Mouse (Mus musculus) MEL (cell line): Measurements from ENCODE around the gene Anapc15-ps. TPM values are rescaled to one million over a fixed set of nuclear protein-coding genes. Genes with fewer than 3 reads are reported as not detected.

Experiments used
- DNase-seq: peaks from one replicate; pipeline ENCODE4 v3.0.0; 2011; ENCODE audit warnings: low read depth, low spot score
- H3K27ac ChIP-seq: 2 replicates; pipeline ENCODE4 v1.5.1; 2012; ENCODE audit warnings: low read depth, mild to moderate bottlenecking, control low read depth, low read length, moderate library complexity; ENCODE audit not compliant: control insufficient read depth
- H3K27me3 ChIP-seq, 2 experiments: fragments of 150-350 bp in 1 of 2; sonication (generic) in 1 of 2; 2 replicates each; pipeline ENCODE4 v1.6.1; 2012; ENCODE audit warnings: low read length in 2 of 2, mild to moderate bottlenecking in 2 of 2, improper control_type of control experiment in 1 of 2, moderate library complexity in 1 of 2; ENCODE audit not compliant: insufficient read depth in 2 of 2, control insufficient read depth in 1 of 2
- H3K36me3 ChIP-seq, 2 experiments: 2 replicates each; pipeline ENCODE4 v1.6.1; 2012 to 2014; ENCODE audit warnings: low read length in 2 of 2, improper control_type of control experiment in 1 of 2, inconsistent platforms in 1 of 2, mild to moderate bottlenecking in 1 of 2; ENCODE audit not compliant: insufficient read depth in 2 of 2, control insufficient read depth in 1 of 2
- H3K4me1 ChIP-seq, 2 experiments: fragments of 150-350 bp in 1 of 2; sonication (generic) in 1 of 2; 2 replicates each; pipeline ENCODE4 v1.6.1; 2012; ENCODE audit warnings: low read length in 2 of 2, improper control_type of control experiment in 1 of 2, mild to moderate bottlenecking in 1 of 2; ENCODE audit not compliant: insufficient read depth in 2 of 2, control insufficient read depth in 1 of 2
- H3K4me3 ChIP-seq, 2 experiments: fragments of 150-350 bp in 1 of 2; sonication (generic) in 1 of 2; 2 replicates each; pipeline ENCODE4 v1.5.1; 2012; ENCODE audit warnings: low read depth in 2 of 2, low read length in 2 of 2, mild to moderate bottlenecking in 2 of 2, moderate library complexity in 2 of 2, control low read depth in 1 of 2, improper control_type of control experiment in 1 of 2; ENCODE audit not compliant: control insufficient read depth in 1 of 2, insufficient read depth in 1 of 2
- H3K79me2 ChIP-seq: 2 replicates; pipeline ENCODE4 v1.6.1; 2012; ENCODE audit warnings: mild to moderate bottlenecking, low read length, moderate library complexity; ENCODE audit not compliant: control insufficient read depth, poor library complexity, insufficient read depth
- H3K9ac ChIP-seq: 2 replicates; pipeline ENCODE4 v1.6.1; 2012; ENCODE audit warnings: low read depth, mild to moderate bottlenecking, control low read depth, low read length, moderate library complexity; ENCODE audit not compliant: control insufficient read depth, poor library complexity, severe bottlenecking
- H3K9me3 ChIP-seq: fragments of 150-350 bp; sonication (generic); replicated peaks from 2 replicates; pipeline ENCODE4 v1.6.1; 2012; ENCODE audit warnings: mild to moderate bottlenecking, low read length, improper control_type of control experiment, moderate library complexity; ENCODE audit not compliant: insufficient read depth
- CTCF ChIP-seq, 3 experiments: IDR thresholded peaks in 2 of 3; conservative IDR thresholded peaks in 1 of 3; 2 replicates each; pipeline ENCODE4 v1.5.1; 2011 to 2012; ENCODE audit warnings: low read length in 3 of 3, low read depth in 2 of 3, mild to moderate bottlenecking in 2 of 3, improper control_type of control experiment in 1 of 3, inconsistent platforms in 1 of 3, mixed read lengths in 1 of 3, moderate library complexity in 1 of 3; ENCODE audit not compliant: control insufficient read depth in 1 of 3, insufficient read depth in 1 of 3, poor library complexity in 1 of 3, severe bottlenecking in 1 of 3
- E2F4 ChIP-seq: IDR thresholded peaks from 2 replicates; pipeline ENCODE4 v1.6.1; 2011; ENCODE audit warnings: low read depth, low read length, improper control_type of control experiment, borderline replicate concordance
- ETS1 ChIP-seq: IDR thresholded peaks from 2 replicates; pipeline ENCODE4 v1.6.1; 2012; ENCODE audit warnings: low read depth, mild to moderate bottlenecking, inconsistent platforms, low read length, improper control_type of control experiment, moderate library complexity
- HCFC1 ChIP-seq: IDR thresholded peaks from 2 replicates; pipeline ENCODE4 v1.6.1; 2012; ENCODE audit warnings: low read depth, mild to moderate bottlenecking, inconsistent platforms, low read length, improper control_type of control experiment, moderate library complexity
- JUND ChIP-seq: IDR thresholded peaks from 2 replicates; pipeline ENCODE4 v1.6.1; 2011; ENCODE audit warnings: low read depth, mild to moderate bottlenecking, improper control_type of control experiment, low read length
- MAX ChIP-seq: IDR thresholded peaks from 2 replicates; pipeline ENCODE4 v1.6.1; 2011; ENCODE audit warnings: low read length, improper control_type of control experiment
- MAZ ChIP-seq: IDR thresholded peaks from 2 replicates; pipeline ENCODE4 v1.6.1; 2012; ENCODE audit warnings: low read depth, mild to moderate bottlenecking, inconsistent platforms, low read length, improper control_type of control experiment
- MXI1 ChIP-seq: IDR thresholded peaks from 2 replicates; pipeline ENCODE4 v1.6.1; 2011; ENCODE audit warnings: mild to moderate bottlenecking, low read depth, low read length, improper control_type of control experiment
- MYC ChIP-seq: IDR thresholded peaks from 2 replicates; pipeline ENCODE4 v1.6.1; 2011; ENCODE audit warnings: low read depth, mild to moderate bottlenecking, low read length, improper control_type of control experiment, moderate library complexity
- NELFE ChIP-seq: IDR thresholded peaks from 2 replicates; pipeline ENCODE4 v1.6.1; 2011; ENCODE audit warnings: low read depth, low read length, improper control_type of control experiment
- POLR2A ChIP-seq, 2 experiments: IDR thresholded peaks; 2 replicates each; pipeline ENCODE4 v1.6.1; 2011 to 2012; ENCODE audit warnings: low read length in 2 of 2, mild to moderate bottlenecking in 2 of 2, control low read depth in 1 of 2, improper control_type of control experiment in 1 of 2, low read depth in 1 of 2, moderate library complexity in 1 of 2; ENCODE audit not compliant: control insufficient read depth in 1 of 2, insufficient read depth in 1 of 2, poor library complexity in 1 of 2
- POLR2AphosphoS2 ChIP-seq: IDR thresholded peaks from 2 replicates; pipeline ENCODE4 v1.6.1; 2011; ENCODE audit warnings: low read length, improper control_type of control experiment
- SMC3 ChIP-seq: IDR thresholded peaks from 2 replicates; pipeline ENCODE4 v1.6.1; 2011; ENCODE audit warnings: low read depth, low read length, improper control_type of control experiment
- TAL1 ChIP-seq: IDR thresholded peaks from 2 replicates; pipeline ENCODE4 v1.6.1; 2012; ENCODE audit warnings: mild to moderate bottlenecking, inconsistent platforms, low read length, moderate library complexity, mixed read lengths
- TBP ChIP-seq: IDR thresholded peaks from 2 replicates; pipeline ENCODE4 v1.8.0; 2011; ENCODE audit warnings: low read depth, low read length, improper control_type of control experiment
- TCF12 ChIP-seq: IDR thresholded peaks from 2 replicates; pipeline ENCODE4 v1.6.1; 2014; ENCODE audit warnings: low read depth, mild to moderate bottlenecking, inconsistent platforms, low read length, improper control_type of control experiment, moderate library complexity
- USF2 ChIP-seq, 2 experiments: IDR thresholded peaks; 2 replicates each; pipeline ENCODE4 v1.6.1; 2011 to 2012; ENCODE audit warnings: improper control_type of control experiment in 2 of 2, low read length in 2 of 2, borderline replicate concordance in 1 of 2, inconsistent platforms in 1 of 2, low read depth in 1 of 2, mild to moderate bottlenecking in 1 of 2; ENCODE audit not compliant: insufficient read depth in 1 of 2
- ZC3H11A ChIP-seq: IDR thresholded peaks from 2 replicates; pipeline ENCODE4 v1.6.1; 2012; ENCODE audit warnings: low read depth, mild to moderate bottlenecking, inconsistent platforms, low read length, improper control_type of control experiment
- ZKSCAN1 ChIP-seq: IDR thresholded peaks from 2 replicates; pipeline ENCODE4 v1.6.1; 2012; ENCODE audit warnings: low read depth, mild to moderate bottlenecking, inconsistent platforms, low read length, improper control_type of control experiment, moderate library complexity
- ZNF384 ChIP-seq: IDR thresholded peaks from 2 replicates; pipeline ENCODE4 v1.6.1; 2012; ENCODE audit warnings: low read depth, mild to moderate bottlenecking, inconsistent platforms, low read length, improper control_type of control experiment
- polyA plus RNA-seq, 2 experiments: library from polyadenylated mRNA; stranded (reverse) in 1 of 2; unstranded in 1 of 2; fragments of >175 nt in 1 of 2; fragments of >200 nt in 1 of 2; gene quantifications; 2 replicates each; pipeline versions ENCODE4 v1.2.1 to v1.2.4; 2012; ENCODE audit warnings: low replicate concordance in 2 of 2, low read depth in 1 of 2; ENCODE audit not compliant: insufficient read length in 2 of 2, insufficient read depth in 1 of 2, missing spikeins in 1 of 2
- total RNA-seq: library from RNA; depleted of rRNA; stranded (reverse); fragments of 300-350 nt; gene quantifications from 2 replicates; pipeline ENCODE4 v1.2.3, GENCODE M21; 2012

The Anapc15-ps gene
- total and polyA plus RNA-seq, 3 experiments: 0.31 TPM; not detected in 2

DNA sequence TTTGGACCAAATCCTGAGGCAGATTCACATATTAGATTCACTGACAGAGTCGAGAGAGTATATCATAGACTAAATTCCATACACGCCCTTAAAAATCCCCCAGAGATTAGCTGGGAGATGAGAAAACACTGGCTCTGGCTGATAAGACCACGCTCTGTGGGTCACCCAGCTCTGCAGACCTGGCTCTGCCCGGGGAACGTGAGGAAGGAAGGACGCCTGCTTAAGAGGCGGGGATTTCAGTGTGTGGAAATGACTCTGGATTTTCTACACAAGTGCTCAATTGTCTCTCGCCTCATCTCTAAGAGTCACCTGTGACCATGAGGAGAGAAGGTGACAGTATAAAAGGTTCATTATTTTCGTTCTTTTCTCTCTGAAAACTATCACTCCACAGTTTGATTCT, 26.1 kb downstream of the Anapc15-ps start:
- TF ChIP-seq ZC3H11A (no peak), MXI1 (no peak), ZNF384 (no peak), SMC3 (no peak), TBP (no peak), MYC (no peak), CTCF (IDR thresholded peaks at IDR 0.05 in 2 of 3, conservative IDR thresholded peaks at IDR 0.05 in 1 of 3; ENCODE audit: control insufficient read depth in 1 of 3, insufficient read depth in 1 of 3, low read depth in 2 of 3, low read length in 3 of 3, poor library complexity in 1 of 3, severe bottlenecking in 1 of 3) (no peak), USF2 (IDR thresholded peaks at IDR 0.05; ENCODE audit: borderline replicate concordance in 1 of 2, insufficient read depth in 1 of 2, low read depth in 1 of 2, low read length in 2 of 2) (no peak), POLR2A (IDR thresholded peaks at IDR 0.05; ENCODE audit: control insufficient read depth in 1 of 2, insufficient read depth in 1 of 2, low read depth in 1 of 2, low read length in 2 of 2, poor library complexity in 1 of 2) (no peak), TCF12 (no peak), MAZ (no peak), TAL1 (no peak), ETS1 (no peak), MAX (no peak), JUND (no peak), POLR2AphosphoS2 (no peak), ZKSCAN1 (no peak), E2F4 (no peak), NELFE (no peak)
- Histone ChIP-seq H3K4me1 (no peaks in the 10 kb centered on the region), H3K4me3 (no peak overlapping the region), H3K9me3 (no peaks in the 10 kb centered on the region), H3K27ac (no peak overlapping the region), H3K9ac (no peak overlapping the region), H3K27me3 (no peaks in the 10 kb centered on the region; a peak in 1 of 4 replicates), H3K79me2 (no peaks in the 10 kb centered on the region), H3K36me3 (no peaks in the 10 kb centered on the region)
- no peak for DNase-seq

GRCm38 (mm10) chr10:95646576-95646975, 26.7 kb downstream of the Anapc15-ps start:
- Histone ChIP-seq H3K4me3 (no peak overlapping the region), H3K27me3 (no peaks in the 10 kb centered on the region; a peak in 1 of 4 replicates), H3K4me1 (no peaks in the 10 kb centered on the region), H3K9ac (no peak overlapping the region)
- no peak for DNase-seq
- TF ChIP-seq HCFC1 (no peak), MXI1 (no peak), NELFE (no peak)
- TF ChIP-seq, all 39 proteins: peak for 0
- H3K9me3 ChIP-seq: no peaks in the 10 kb centered on the region
- H3K79me2 ChIP-seq: no peaks in the 10 kb centered on the region
- no peak overlapping the region for H3K27ac ChIP-seq
- no peaks in the 10 kb centered on the region for H3K36me3 ChIP-seq
